Mouse (Mus musculus): ENCODE data around the gene Map3k4. TPM values are rescaled to one million over a fixed set of nuclear protein-coding genes. Genes with fewer than 3 reads are reported as not detected.

Gene Map3k4
- 6.1 TPM for polyA plus RNA-seq (2014; fragmentation: Illumina TruSeq; extraction: RNeasy Lipid Tissue Mini Kit (QIAGEN cat#74804); ENCODE audit: low read depth, low replicate concordance)

GRCm38 (mm10) chr17:12318663-12319201, at the start of gene Map3k4:
Map3k4 (minus strand) TSS chr17:12318796.

Other genes starting within 250 kb of the Map3k4 start
- gene Agpat4, start 200.1 kb downstream of the Map3k4 start, polyA plus RNA-seq (2014; fragmentation: Illumina TruSeq; extraction: RNeasy Lipid Tissue Mini Kit (QIAGEN cat#74804); ENCODE audit: low read depth, low replicate concordance): 16.1 TPM
- gene Plg, start 59.8 kb upstream of the Map3k4 start, polyA plus RNA-seq (2014; fragmentation: Illumina TruSeq; extraction: RNeasy Lipid Tissue Mini Kit (QIAGEN cat#74804); ENCODE audit: low read depth, low replicate concordance): not detected
- gene Slc22a3, start 188.9 kb upstream of the Map3k4 start, polyA plus RNA-seq (2014; fragmentation: Illumina TruSeq; extraction: RNeasy Lipid Tissue Mini Kit (QIAGEN cat#74804); ENCODE audit: low read depth, low replicate concordance): 1.2 TPM